Mouse (Mus musculus) testis, adult 2 months (tissue): ENCODE results near the gene Cryaa. TPM values are rescaled to one million over a fixed set of nuclear protein-coding genes. Genes with fewer than 3 reads are reported as not detected.

Source experiments
- H3K27ac ChIP-seq: fragments of 200-500 bp; 2 replicates; pipeline ENCODE4 v1.5.1; 2012; ENCODE audit warnings: low read depth, low read length; ENCODE audit not compliant: control insufficient read depth, insufficient read depth
- H3K27me3 ChIP-seq: fragments of 200-500 bp; 2 replicates; pipeline ENCODE4 v1.6.1; 2012; ENCODE audit warnings: mild to moderate bottlenecking, low read length, moderate library complexity; ENCODE audit not compliant: control insufficient read depth, insufficient read depth
- H3K36me3 ChIP-seq: fragments of 200-500 bp; 2 replicates; pipeline ENCODE4 v1.6.1; 2012; ENCODE audit warnings: mild to moderate bottlenecking, low read length; ENCODE audit not compliant: control insufficient read depth, insufficient read depth
- H3K4me1 ChIP-seq: fragments of 200-500 bp; 2 replicates; pipeline ENCODE4 v1.6.1; 2012; ENCODE audit warnings: low read length; ENCODE audit not compliant: control insufficient read depth, insufficient read depth
- H3K4me3 ChIP-seq: fragments of 200-500 bp; 2 replicates; pipeline ENCODE4 v1.5.1; 2012; ENCODE audit warnings: low read depth, mild to moderate bottlenecking, low read length, moderate library complexity, mixed read lengths; ENCODE audit not compliant: control insufficient read depth
- CTCF ChIP-seq: fragments of 200-500 bp; IDR thresholded peaks from 2 replicates; pipeline ENCODE4 v1.5.1; 2012; ENCODE audit warnings: low read depth, mild to moderate bottlenecking, inconsistent platforms, low read length, moderate library complexity; ENCODE audit not compliant: control insufficient read depth, insufficient read depth, insufficient replicate concordance
- POLR2A ChIP-seq: fragments of 200-500 bp; IDR thresholded peaks from 2 replicates; pipeline ENCODE4 v1.6.1; 2012; ENCODE audit warnings: low read depth, mild to moderate bottlenecking, inconsistent platforms, low read length, moderate library complexity; ENCODE audit not compliant: control insufficient read depth
- polyA plus RNA-seq: library from polyadenylated mRNA; depleted of rRNA; stranded (reverse); fragments of >200 nt; gene quantifications from 2 replicates; pipeline ENCODE4 v1.2.3, GENCODE M21; 2012

The Cryaa gene
- polyA plus RNA-seq, 1 experiment = not detected

- H3K27ac ChIP-seq = no peak overlapping the region
- H3K4me3 ChIP-seq = no peak overlapping the region
- H3K27me3 ChIP-seq = no peaks in the 10 kb centered on the region
- no peaks in the 10 kb centered on the region for H3K4me1 ChIP-seq
- TF ChIP-seq POLR2A = no peak
- TF ChIP-seq CTCF = no peak
- H3K36me3 ChIP-seq = no peaks in the 10 kb centered on the region
These were observed 3.2 kb upstream of the Cryaa start for GRCm38 (mm10) chr17:31674426-31674825.

GRCm38 (mm10) chr17:31680450-31680849 lies 2.8 kb downstream of the Cryaa start:
- Histone ChIP-seq H3K27me3 (no peaks in the 10 kb centered on the region), H3K36me3 (no peaks in the 10 kb centered on the region), H3K4me3 (no peak overlapping the region), H3K27ac (no peak overlapping the region), H3K4me1 (no peaks in the 10 kb centered on the region)
- TF ChIP-seq POLR2A (no peak), CTCF (no peak)

DNA sequence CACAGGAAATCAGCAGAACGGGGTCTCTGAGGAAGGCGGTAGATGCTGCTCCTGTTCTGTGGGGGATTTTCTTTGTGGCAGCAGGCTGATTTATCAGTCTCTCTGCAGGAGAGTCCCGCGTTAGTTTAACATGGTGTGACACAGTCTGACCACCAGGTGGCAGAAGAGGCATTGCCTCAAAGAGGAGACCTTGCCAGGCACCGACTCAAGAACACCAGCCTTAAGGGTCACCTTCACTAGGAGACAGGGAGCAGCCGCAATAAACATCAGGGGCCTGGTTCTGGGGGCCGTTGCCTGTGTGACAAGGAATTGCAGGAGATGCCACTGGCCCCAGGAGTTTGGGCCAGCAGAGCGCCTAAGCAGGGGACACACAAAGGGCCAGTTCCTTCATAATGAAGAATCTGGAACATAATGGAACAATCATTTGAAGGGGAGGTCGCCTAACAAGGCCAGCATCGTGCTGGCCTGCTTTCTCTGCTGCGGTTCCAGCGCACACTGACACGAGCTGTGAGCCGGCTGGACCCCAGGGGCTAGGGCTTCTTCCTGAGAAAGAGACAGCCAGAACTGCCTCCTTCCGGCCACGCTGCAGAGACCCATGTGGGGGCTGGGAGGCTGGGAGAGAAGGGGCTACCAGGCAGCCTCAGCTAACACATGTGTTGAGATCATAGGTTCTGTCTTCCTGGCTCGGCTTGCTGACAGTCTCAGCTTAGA lies 8.1 kb downstream of the Cryaa start:
- no peak overlapping the region for H3K4me3 ChIP-seq
- no peaks in the 10 kb centered on the region for H3K36me3 ChIP-seq
- peak overlapping the region; percentile 12; the same call in 1 of the 2 replicates for H3K27ac ChIP-seq
- TF ChIP-seq POLR2A (no peak), CTCF (peak; percentile 89; the same call in 1 of the 2 replicates)
- no peaks in the 10 kb centered on the region for H3K27me3 ChIP-seq
- H3K4me1 ChIP-seq = peaks cover 2% of the 10 kb centered on the region; the same call in 1 of the 2 replicates

DNA sequence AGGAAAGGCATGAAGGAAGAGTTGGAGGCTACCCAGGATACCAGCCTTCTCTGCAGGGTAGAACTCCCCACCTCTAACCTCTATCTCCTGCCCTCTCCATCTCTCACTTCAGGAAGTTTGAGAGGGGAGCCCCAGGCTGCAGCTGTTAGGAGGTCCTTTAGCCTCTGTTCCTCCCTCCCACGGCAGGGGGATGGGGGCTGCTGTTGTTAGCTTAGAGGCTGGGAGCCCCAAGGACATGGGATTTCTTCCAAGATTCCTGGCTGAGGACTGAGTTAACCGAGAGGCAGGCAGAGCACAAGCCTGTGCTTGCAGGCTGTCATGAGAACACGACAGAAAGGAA lies 8.6 kb downstream of the Cryaa start:
- TF ChIP-seq POLR2A (no peak), CTCF (no peak)
- Histone ChIP-seq H3K27ac (peak overlapping the region; percentile 12; the same call in 1 of the 2 replicates), H3K4me3 (no peak overlapping the region), H3K27me3 (no peaks in the 10 kb centered on the region), H3K36me3 (no peaks in the 10 kb centered on the region), H3K4me1 (peaks cover 2% of the 10 kb centered on the region; the same call in 1 of the 2 replicates)

- Histone ChIP-seq H3K36me3 (no peaks in the 10 kb centered on the region), H3K27me3 (no peaks in the 10 kb centered on the region), H3K4me3 (no peak overlapping the region), H3K4me1 (peaks cover 4% of the 10 kb centered on the region; the same call in 1 of the 2 replicates), H3K27ac (no peak overlapping the region)
- TF ChIP-seq CTCF (no peak), POLR2A (no peak)
These were observed 10.5 kb downstream of the Cryaa start for GRCm38 (mm10) chr17:31688112-31688511.

GRCm38 (mm10) chr17:31689606-31690005 lies 12.0 kb downstream of the Cryaa start:
- H3K27ac ChIP-seq = no peak overlapping the region

DNA sequence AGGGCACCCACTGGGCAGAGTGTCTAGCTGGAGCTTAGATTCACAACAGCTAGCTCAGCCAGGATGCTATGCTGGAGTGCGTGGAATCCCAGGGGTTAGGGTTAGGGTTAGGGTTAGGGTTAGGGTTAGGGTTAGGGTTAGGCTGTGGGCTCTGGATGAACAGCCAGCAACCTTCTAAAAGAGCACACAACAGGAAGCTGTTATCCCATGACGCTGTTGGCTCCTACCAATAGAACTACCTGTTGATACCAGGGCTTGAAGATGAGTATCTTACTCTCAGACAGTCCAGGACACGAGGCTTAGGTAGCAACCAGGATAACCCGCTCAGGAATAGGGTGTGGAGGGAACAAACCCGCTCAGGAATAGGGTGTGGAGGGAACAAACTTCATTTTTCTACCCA lies 15.3 kb downstream of the Cryaa start:
- H3K4me1 ChIP-seq = peaks cover 14% of the 10 kb centered on the region
- H3K27ac ChIP-seq = no peak overlapping the region
- H3K36me3 ChIP-seq = no peaks in the 10 kb centered on the region
- TF ChIP-seq CTCF (no peak), POLR2A (no peak)
- H3K27me3 ChIP-seq = no peaks in the 10 kb centered on the region
- H3K4me3 ChIP-seq = no peak overlapping the region

More at GRCm38 (mm10) chr17:31689606-31690005, 12.0 kb downstream of the Cryaa start:
- Histone ChIP-seq H3K27me3 (no peaks in the 10 kb centered on the region), H3K4me1 (peaks cover 16% of the 10 kb centered on the region), H3K36me3 (no peaks in the 10 kb centered on the region), H3K4me3 (no peak overlapping the region)
- TF ChIP-seq CTCF (no peak), POLR2A (no peak)
